Mouse (Mus musculus) CH12F3 (cell line): Measurements from ENCODE around the gene Mab21l1.

Experiments used
- in situ Hi-C: fragments of 300-500 bp; cut with MboI; formaldehyde crosslinking; loops from 2 replicates; pipeline ENCODE4 v1.14.3; 2020; ENCODE audit warnings: low sequenced_read_pairs

Mab21l1 gene

DNA sequence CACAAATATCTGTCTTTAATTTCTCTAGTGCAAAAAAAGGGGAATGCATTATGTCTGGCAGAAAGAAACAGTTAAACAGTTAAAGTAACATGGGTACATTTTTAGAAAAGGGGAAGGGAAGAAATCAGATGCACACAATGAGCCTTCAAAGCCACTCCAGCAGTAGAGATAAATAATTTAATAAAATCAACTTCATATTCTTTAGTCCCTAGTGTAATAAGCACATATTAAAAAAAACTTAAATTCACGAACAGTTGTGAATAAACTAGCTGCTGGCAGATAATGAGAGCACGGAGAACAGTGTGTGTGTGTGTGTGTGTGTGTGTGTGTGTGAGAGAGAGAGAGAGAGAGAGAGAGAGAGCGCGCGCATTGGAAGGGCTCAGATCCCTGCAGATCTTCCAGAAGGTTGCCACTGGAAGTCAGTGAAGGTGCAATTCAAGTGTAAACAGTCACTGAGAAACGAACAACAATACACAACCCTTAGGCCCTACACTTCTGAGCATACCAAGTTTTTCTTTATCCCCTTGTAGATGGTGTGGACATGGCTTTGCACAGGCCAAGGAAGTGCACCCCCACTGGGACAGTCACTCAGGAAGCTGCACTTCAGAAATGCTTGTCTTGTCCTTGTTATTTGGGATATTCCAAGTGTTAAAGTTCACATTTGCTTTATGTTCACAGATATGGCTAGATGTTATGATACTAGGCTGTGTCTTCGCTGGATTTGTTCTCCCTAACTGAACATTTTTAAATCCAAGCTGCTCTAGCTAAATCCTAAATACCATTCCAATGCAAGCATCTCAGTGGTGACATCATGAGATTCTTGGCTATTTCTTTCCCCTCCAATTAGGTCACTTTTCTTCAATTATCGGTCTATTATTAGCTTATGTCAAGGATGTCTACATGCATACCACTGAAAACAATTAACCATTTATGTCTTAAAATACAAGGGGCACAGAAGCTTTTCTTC lies 3.3 kb upstream of the Mab21l1 start:
- in situ Hi-C loops = no loop called here

DNA sequence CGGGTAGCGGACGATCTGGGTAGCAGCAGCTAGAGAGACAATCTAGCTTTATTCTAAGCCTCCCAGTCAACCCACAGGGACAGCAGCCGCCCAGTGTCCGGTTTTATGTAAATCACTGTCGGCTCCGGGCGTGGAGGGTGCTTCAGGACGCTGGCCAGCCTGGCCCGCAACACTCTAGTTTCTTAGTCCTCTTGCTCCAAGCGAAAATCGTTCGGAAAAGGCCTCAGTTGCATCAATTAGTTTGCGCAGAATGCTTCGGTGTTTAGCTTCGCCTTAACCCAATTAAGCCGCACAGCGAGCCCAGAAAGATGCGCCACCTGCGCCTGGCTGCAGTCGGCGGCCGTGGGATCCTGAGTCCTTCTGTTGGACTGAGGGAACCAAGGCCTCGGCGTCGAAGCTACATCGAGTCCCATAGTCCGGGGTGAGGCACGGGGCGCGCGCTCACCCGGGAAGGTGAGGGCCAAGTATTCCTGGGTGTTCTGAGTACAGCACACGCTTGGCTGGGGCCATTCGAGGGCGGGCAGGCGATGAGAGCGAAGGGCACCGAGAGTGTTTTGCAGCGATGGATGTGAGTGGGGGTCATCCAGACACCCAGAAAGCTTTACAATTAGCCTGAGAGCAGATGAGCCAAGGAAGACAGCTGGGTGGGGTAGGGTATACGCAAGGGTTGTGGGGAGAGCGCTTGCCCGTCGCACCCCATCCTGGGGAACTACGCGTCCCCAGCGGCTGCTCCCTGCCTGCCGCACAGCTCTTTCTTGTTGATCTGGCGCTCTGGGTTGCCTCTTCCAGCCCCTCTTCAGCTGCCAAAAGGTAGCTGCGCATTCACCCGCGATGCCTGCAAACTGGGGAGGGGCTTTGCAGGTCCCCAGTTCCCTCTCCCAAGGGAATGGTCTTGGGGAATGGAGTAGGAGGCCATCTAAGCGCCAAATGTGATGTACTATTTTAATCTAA lies 1.9 kb upstream of the Mab21l1 start:
- in situ Hi-C loops = no loop called here

DNA sequence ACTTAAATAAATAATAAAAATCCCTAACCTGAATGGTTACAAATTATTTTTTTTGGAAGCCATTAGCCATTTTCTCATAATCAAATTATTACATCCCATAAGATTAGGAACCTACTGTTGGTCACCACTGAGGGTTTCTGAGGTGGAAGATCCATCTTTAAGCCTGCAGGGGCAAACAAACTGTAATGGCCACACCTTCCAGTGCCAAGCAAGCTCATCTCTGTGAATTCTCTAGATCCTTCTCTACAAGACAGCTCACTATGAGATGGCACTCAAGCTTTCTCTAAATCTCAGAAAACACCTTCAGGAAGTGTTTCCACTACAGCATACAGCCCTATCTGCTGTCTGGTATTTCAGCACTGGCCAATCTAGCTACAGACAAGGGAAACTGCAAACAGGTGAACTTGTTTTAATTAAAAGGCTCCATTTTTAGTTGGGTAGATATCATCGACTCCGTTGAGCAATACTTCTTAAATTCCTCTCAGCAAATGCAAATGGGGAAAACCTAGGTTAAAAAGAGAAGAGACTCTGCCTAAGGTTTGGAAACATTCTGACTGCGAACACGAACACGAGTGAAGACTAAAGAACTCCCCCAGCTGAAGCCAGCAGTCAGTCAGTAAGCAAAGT lies 768 bp upstream of the Mab21l1 start:
- in situ Hi-C loops = no loop called here

DNA sequence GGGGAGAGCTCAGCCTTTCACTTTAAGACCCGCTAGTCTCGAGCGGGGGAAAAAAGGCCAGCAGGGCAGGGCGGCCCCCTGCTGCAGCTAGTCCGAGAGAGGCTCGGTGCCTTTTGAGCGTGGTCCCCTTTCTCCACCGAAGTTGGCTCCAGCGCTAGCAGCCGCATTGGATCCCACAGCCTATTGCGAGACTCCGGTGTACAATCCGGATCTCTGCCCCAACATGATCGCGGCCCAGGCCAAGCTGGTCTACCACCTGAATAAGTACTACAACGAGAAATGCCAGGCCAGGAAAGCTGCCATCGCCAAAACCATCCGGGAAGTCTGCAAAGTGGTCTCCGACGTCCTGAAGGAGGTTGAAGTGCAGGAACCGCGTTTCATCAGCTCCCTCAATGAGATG lies 461 bp downstream of the Mab21l1 start:
- in situ Hi-C loops = no loop called here

DNA sequence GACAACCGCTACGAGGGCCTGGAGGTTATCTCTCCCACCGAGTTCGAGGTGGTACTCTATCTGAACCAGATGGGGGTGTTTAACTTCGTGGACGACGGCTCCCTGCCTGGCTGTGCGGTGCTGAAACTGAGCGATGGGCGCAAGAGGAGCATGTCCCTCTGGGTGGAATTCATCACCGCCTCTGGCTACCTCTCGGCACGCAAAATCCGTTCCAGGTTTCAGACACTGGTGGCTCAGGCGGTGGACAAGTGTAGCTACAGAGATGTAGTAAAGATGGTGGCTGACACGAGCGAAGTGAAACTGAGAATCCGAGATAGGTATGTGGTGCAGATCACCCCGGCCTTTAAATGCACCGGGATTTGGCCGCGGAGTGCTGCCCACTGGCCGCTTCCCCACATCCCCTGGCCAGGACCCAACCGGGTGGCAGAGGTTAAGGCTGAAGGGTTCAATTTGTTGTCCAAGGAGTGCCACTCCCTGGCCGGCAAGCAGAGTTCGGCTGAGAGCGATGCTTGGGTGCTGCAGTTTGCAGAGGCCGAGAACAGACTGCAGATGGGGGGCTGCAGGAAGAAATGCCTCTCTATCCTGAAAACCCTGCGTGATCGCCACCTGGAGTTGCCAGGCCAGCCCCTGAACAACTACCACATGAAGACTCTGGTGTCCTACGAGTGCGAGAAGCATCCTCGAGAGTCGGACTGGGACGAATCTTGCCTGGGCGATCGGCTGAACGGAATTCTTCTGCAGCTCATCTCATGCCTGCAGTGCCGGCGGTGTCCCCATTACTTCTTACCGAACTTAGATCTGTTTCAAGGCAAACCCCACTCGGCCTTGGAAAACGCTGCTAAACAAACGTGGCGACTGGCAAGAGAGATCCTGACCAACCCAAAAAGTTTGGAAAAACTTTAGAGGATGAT lies 1.1 kb downstream of the Mab21l1 start:
- in situ Hi-C loops = no loop called here

DNA sequence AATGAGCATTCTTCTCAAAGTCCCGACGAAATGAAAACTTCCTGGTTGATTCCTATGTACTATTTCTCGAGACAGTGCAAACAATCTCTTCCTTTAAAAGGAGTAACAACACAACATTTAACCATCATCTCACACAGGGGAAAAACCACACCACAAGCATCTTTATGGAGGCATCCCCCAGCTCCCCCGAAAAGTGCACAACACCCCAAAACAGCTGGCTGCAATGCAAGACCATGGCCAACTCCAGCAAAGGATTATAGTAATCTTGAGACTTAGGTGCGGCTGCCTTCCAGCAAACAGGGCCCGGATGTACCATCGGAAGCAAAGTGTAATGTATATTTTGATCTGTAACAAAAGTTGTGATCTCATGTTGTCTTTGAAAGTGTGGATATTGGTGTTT lies 1.8 kb downstream of the Mab21l1 start:
- in situ Hi-C loops = no loop called here

DNA sequence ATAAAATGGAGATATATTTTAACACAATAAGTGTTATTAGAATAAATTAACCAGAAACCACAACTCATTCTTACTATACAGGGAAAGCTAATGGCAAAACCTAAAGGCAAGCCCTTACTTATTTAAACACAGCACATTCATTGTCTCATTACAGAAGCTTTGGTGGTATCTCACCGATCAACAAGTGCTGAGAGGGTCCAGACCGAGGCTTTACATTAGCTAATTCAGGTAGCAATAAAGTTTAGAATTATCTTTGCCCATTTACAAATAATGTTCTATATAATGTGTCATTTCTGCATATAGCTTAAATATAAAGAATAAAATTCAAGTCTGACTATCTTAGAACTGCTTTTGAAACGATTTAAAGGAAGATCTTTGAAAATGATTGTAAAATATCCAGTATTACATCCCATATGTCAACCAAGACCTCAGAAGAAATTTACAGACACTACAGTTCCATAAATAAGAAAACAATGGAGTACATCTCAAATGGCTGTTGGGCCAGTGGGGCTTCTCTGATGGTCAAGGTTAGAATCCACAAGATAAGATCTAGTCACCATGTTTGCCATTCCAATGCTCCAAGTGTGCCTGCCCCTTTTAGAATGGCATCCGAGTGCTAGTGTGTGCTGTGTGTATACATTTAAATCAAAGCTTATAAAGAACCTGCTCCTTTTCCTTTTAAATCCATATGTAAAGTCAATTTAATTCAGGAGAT lies 3.1 kb downstream of the Mab21l1 start:
- in situ Hi-C loops = no loop called here

DNA sequence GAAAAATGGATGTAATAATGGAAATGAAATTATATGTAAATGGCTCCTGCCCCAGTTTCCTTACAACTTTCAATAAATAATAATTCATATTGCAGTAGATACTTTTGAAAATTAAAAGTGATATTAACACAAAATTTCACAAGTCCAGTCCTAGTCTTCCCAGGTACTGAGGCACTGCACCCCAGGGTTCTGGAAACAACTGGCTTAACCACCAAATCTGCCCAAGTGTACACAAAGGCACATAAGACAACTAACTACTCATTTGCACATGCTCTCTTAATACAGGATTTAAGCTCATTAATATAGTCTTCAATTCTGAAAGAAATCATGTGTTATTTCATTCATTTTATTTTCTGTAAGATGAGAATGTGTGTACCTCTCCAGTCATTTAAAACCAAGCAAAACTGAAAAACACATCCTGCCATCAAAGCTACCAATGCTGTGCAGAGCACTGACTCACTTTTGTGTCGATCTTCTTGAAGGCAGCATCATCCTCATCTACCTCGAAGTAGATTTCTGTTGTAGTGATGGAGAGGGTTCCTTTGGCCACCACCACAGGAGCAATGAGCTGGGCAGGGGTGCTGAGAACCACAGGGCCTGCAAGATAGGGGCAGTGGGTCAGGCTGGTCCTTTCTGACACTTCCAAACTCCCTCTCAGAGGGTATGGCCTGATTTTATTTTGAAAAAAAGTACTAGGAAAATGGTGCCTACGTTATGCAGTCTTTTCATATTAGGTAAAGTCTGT lies 3.8 kb downstream of the Mab21l1 start:
- in situ Hi-C loops = no loop called here

DNA sequence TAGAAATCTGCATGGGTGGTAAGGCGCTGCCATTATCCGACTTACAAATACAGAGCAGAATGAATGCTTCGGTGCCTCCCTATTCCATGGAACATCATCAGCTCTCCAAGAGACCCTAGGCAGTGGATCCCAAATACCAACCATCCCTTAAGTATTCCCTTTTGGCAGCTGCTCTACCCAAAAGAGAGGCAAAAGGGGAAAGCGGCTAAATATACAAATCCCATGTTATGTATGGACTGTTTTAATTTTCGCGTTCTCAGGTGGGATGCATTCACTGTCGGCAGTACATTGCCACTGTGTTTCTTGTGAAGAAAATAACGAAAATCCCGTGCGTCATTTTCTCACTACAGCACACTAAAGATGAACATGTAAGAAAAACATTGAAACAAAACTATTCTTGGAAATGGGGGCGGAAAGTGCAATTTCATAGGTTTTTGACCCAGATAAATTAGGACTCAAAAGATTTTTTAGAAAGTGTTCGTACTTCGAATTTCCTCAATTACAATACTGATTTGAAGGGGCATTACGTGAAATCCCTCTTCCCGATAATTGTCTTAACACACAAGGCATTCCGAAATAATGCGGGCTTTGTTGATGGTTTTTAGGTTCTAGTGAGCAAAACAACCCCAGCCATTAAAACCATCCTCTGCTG lies 4.7 kb downstream of the Mab21l1 start:
- in situ Hi-C loops = no loop called here

DNA sequence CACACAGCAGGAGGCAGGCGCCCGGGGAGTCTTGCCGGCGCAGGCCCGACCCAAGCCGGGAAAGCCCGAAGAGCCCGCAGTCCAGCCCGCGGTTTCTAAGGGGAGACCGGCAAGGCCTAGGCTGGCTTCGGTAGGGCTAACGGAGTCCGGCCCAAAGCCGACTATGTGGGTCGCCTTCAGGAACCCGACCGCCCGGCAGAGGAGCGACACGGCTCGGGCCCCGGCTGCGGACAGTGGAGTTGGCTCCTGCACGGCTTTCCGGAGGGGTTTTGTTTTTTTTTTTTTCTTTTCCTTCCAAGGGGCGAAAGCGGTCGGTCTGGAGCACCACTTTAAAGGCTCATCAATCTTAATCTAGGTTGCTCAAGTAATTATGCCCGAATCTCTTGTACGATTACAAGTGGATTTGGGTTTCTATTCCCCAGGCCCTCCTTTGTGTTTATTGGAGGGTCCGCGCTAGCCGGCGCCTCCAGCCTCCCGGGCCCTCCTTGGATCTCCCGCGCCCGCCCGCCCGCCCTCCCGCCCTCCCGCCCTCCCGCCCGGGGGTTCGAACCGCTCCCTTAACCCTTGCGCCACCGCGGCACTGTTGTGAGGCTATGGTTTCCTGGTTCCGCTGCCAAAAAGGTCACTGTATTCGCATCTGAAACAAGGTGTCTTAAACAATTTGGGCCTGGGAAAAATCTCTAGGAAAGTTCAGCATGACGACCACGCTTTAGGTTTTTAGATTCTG lies 5.3 kb downstream of the Mab21l1 start:
- in situ Hi-C loops = no loop called here

DNA sequence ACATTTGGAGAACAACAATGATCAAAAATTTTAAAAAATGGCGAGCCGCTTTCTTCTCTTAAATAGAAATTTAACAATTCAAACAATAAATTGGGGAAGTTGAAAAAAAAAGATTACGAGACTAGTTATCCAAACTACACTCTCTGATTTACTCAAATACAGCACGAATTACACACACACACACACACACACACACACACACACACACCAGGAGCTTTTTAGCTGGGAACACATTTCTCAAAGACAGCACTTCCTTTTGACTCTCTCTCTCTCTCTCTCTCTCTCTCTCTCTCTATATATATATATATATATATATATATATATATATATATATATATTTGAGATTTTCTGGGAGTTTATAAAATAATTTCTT lies 5.9 kb downstream of the Mab21l1 start:
- in situ Hi-C loops = no loop called here

DNA sequence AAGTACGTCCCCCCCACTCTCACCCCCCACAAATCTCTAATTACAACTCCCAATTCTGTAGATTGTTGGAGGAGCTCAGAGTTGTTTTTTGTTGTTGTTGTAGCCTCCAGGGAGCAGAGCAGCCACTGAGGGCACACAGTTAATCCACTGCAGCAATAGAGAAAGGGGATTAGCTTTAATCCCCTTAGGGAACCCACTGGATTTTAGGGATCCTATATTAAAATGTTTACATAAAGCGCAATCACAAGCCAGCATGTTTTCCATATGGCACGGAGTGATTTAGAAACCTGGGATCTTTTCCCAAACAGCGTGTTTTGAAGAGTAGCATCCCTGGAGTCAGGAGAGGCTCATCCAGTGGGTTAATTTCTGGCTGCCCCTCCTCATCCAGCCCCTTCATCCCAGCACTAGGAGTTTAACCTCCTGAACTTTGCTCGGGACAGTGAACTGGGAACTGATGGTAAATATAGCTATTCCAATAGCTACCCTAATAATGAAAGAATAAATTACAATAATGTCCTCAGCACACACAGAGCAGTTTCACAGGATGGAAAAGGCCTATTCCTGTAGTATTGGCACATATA lies 6.4 kb downstream of the Mab21l1 start:
- in situ Hi-C loops = no loop called here

DNA sequence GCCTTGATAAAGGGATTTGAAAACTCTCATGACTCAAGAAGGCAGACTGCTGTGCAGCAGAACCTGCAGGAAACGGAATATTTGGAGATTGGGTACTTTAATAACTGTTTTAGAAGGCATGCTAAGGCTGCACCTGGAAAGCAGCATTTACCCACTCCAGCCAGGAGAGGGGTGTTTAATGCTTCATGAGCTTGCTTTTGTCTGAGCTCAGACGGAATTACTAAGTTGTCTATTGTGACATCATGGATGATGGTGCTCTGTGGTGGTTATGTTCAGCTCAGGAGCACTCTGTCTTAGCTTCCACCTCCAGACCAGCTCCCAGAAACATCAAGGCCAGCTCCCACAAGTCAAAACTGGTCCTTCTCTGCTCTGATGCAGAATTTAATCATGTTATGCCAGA lies 7.5 kb downstream of the Mab21l1 start:
- in situ Hi-C loops = no loop called here

DNA sequence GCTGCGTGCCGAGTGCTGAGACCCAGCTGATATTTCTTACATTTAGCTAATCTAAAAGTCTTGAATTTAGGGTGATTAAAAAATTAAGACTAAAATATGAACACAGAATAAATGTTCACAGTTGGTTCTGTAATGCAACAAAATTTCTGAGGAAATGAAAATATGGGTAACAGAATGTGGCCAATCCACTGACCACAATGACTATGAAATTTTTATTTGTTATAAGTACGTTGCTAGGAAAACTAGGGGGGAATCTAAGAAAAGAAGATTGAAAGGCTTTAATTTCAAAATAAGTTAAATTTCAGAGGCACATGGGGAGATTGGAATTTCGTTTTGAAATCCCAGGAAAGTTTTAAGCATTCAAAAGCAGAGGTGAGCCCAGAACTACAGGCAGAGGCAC lies 8.3 kb downstream of the Mab21l1 start:
- in situ Hi-C loops = no loop called here

DNA sequence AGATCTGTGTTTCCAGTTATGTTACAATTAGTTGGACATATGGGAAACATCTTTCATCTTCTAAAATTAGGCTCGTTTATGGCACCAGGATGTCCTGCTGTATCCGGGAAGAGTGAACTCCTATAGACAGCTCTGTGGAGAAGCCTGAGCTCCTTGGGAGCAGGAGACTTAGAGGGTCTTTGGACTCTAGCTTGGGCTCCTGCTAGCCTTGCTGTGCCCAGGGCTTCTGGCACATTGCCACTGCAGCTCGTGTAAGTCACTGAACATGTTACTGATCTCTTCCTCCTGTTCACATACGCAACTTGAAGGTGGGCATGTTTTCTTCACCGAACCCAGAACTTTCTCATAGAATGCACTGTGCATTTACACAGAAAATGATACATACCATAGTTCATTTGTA lies 9.9 kb downstream of the Mab21l1 start:
- in situ Hi-C loops = no loop called here

DNA sequence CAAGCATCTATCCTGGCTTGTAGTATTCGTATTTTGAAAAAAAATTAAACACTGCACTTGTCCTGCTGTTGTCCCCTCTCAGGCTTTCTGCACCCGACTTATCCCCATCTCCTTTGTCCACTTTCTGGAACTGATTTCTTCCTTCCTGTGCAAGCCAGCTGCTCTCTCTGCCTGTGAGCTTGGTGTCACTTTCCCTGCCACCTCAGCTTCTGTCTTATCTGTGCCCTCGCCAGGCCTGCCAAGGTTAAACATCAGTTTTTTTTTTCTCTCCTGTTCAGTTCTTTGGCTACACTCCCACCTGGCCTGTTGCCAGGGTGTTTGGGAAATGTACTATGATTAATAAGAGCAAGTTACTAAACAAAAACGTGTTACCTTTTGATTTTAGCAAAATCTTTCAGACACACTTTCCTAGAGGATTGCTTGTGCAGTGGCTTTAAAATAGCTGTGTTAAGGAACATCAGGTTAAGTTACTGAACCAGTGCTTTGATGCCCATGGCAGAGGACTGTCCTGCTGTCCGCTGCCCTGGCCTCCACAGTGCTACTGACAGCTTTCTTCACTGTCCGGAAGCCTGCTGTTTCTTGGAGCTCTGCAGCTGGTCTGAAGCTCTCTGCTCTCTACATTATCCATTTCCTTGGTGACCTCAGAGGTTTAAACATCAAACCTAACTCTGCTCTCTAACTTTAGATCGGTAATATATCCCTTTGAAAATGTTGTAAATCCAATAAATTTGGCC lies 11.7 kb downstream of the Mab21l1 start:
- in situ Hi-C loops = no loop called here

DNA sequence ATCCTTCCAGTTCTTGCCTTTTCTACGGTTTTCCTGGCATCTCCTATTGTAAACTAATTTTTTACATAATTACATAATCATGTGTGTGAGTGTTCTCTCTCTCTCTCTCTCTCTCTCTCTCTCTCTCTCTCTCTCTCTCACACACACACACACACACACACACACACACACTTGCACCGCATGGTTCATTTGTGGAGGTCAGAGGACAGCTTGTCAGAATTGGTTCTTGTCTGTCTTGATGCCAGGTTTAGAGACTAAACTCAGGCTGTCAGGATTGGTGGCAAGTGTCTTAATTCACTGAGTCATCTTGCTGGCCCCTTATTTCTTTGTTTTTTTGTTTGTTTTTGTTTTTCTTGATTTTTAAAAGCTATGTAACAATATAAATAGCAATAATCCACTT lies 12.5 kb downstream of the Mab21l1 start:
- in situ Hi-C loops = no loop called here
